Mouse (Mus musculus) kidney, embryonic 15.5 days (tissue): Measurements from ENCODE around the gene Elk3. TPM values are rescaled to one million over a fixed set of nuclear protein-coding genes. Genes with fewer than 3 reads are reported as not detected.

Source experiments
- ATAC-seq: fragments of 200-750 bp; cut with Nextera tagmentation; replicated peaks from 2 replicates; pipeline ENCODE4 v1.8.0; 2017; ENCODE audit warnings: moderate TSS enrichment; ENCODE audit not compliant: low FRiP score
- H3K27ac ChIP-seq: fragments of 300-500 bp; sonication (generic); 2 replicates; pipeline ENCODE4 v1.5.1; 2015; ENCODE audit warnings: mild to moderate bottlenecking, inconsistent platforms
- H3K27me3 ChIP-seq: fragments of 300-500 bp; sonication (generic); 2 replicates; pipeline ENCODE4 v1.6.1; 2015; ENCODE audit warnings: inconsistent platforms
- H3K36me3 ChIP-seq: fragments of 300-500 bp; sonication (generic); 2 replicates; pipeline ENCODE4 v1.6.1; 2015; ENCODE audit warnings: inconsistent platforms
- H3K4me1 ChIP-seq: fragments of 300-500 bp; sonication (generic); 2 replicates; pipeline ENCODE4 v1.6.1; 2015; ENCODE audit warnings: inconsistent platforms
- H3K4me2 ChIP-seq: fragments of 300-500 bp; sonication (generic); 2 replicates; pipeline ENCODE4 v1.6.1; 2015; ENCODE audit warnings: moderate library complexity, mild to moderate bottlenecking, inconsistent platforms
- H3K4me3 ChIP-seq: fragments of 300-500 bp; sonication (generic); replicated peaks from 2 replicates; pipeline ENCODE4 v1.5.1; 2015; ENCODE audit warnings: mild to moderate bottlenecking, inconsistent platforms
- H3K9ac ChIP-seq: fragments of 300-500 bp; sonication (generic); 2 replicates; pipeline ENCODE4 v1.6.1; 2015; ENCODE audit warnings: mild to moderate bottlenecking, inconsistent platforms
- H3K9me3 ChIP-seq: fragments of 300-500 bp; sonication (generic); replicated peaks from 2 replicates; pipeline ENCODE4 v1.6.1; 2016; ENCODE audit warnings: inconsistent platforms
- WGBS: fragments of 180-500 bp; shearing (Covaris S2); methylation state at CpG from one replicate; pipeline ENCODE4 v1.1.7; 2015; ENCODE audit warnings: mixed read lengths; 5-methylcytosine and 5-hydroxymethylcytosine counted together
- polyA plus RNA-seq: library from polyadenylated mRNA; unstranded; fragments of >200 nt; fragmentation: Nextera tagmentation; extraction: Ambion mirVana; gene quantifications from 2 replicates; pipeline ENCODE4 v1.2.1, GENCODE M21; 2015

Gene Elk3
- polyA plus RNA-seq, 1 experiment from 2014 or later, result 41.9 TPM

- no peaks in the 10 kb centered on the region for H3K36me3 ChIP-seq
- WGBS, result 84% methylated on average over 9 of the region's 9 CpGs
- H3K27me3 ChIP-seq, result no peaks in the 10 kb centered on the region
- no peak overlapping the region for H3K4me3 ChIP-seq
- H3K27ac ChIP-seq, result no peak overlapping the region
- H3K9me3 ChIP-seq, result no peaks in the 10 kb centered on the region
- no peak for ATAC-seq
- H3K4me1 ChIP-seq, result peaks cover 14% of the 10 kb centered on the region
- H3K4me2 ChIP-seq, result no peak overlapping the region
- no peak overlapping the region for H3K9ac ChIP-seq
Measured at GRCm38 (mm10) chr10:93346208-93346936, 35.4 kb upstream of the Elk3 start.

GRCm38 (mm10) chr10:93345497-93345896, 34.6 kb upstream of the Elk3 start:
- no peak overlapping the region for H3K27ac ChIP-seq
- no peak for ATAC-seq
- no peak overlapping the region for H3K9ac ChIP-seq
- 0 out of 2 replicates have a peak, but pooled peaks cover under 1% of the 10 kb centered on the region for H3K9me3 ChIP-seq
- no peak overlapping the region for H3K4me2 ChIP-seq
- H3K4me3 ChIP-seq, result no peak overlapping the region
- no peaks in the 10 kb centered on the region for H3K27me3 ChIP-seq
- WGBS, result 79% methylated on average over 2 of the region's 2 CpGs
- H3K36me3 ChIP-seq, result no peaks in the 10 kb centered on the region
- H3K4me1 ChIP-seq, result peaks cover 14% of the 10 kb centered on the region

GRCm38 (mm10) chr10:93343469-93343868, 32.5 kb upstream of the Elk3 start:
- peaks cover 14% of the 10 kb centered on the region for H3K4me1 ChIP-seq
- H3K9ac ChIP-seq, result no peak overlapping the region
- 91% methylated on average over 6 of the region's 6 CpGs for WGBS
- H3K27me3 ChIP-seq, result no peaks in the 10 kb centered on the region
- H3K27ac ChIP-seq, result no peak overlapping the region
- 0 out of 2 replicates have a peak, but pooled peaks cover 4% of the 10 kb centered on the region for H3K9me3 ChIP-seq
- no peaks in the 10 kb centered on the region for H3K36me3 ChIP-seq
- ATAC-seq, result no peak
- no peak overlapping the region for H3K4me3 ChIP-seq
- no peak overlapping the region for H3K4me2 ChIP-seq

- H3K4me3 ChIP-seq, result no peak overlapping the region
- 86% methylated on average over 3 of the region's 3 CpGs for WGBS
- peaks cover 9% of the 10 kb centered on the region for H3K4me1 ChIP-seq
- no peak for ATAC-seq
- no peak overlapping the region for H3K9ac ChIP-seq
- 0 out of 2 replicates have a peak, but pooled peaks cover 4% of the 10 kb centered on the region for H3K9me3 ChIP-seq
- no peak overlapping the region for H3K27ac ChIP-seq
- H3K36me3 ChIP-seq, result no peaks in the 10 kb centered on the region
- no peaks in the 10 kb centered on the region for H3K27me3 ChIP-seq
- no peak overlapping the region for H3K4me2 ChIP-seq
Measured at GRCm38 (mm10) chr10:93342986-93343385, 32.1 kb upstream of the Elk3 start.

- no peaks in the 10 kb centered on the region for H3K4me1 ChIP-seq
- no peak overlapping the region for H3K4me3 ChIP-seq
- 85% methylated on average over 5 of the region's 5 CpGs for WGBS
- no peak overlapping the region for H3K27ac ChIP-seq
- H3K9ac ChIP-seq, result no peak overlapping the region
- H3K27me3 ChIP-seq, result no peaks in the 10 kb centered on the region
- no peaks in the 10 kb centered on the region for H3K36me3 ChIP-seq
- H3K4me2 ChIP-seq, result no peak overlapping the region
- H3K9me3 ChIP-seq, result 0 out of 2 replicates have a peak, but pooled peaks cover 4% of the 10 kb centered on the region
- no peak for ATAC-seq
Measured at GRCm38 (mm10) chr10:93338526-93338925, 27.6 kb upstream of the Elk3 start.

GRCm38 (mm10) chr10:93336462-93336931, 25.6 kb upstream of the Elk3 start:
- H3K9ac ChIP-seq, result no peak overlapping the region
- WGBS, result 49% methylated on average over 6 of the region's 6 CpGs
- 0 out of 2 replicates have a peak, but pooled peaks cover 4% of the 10 kb centered on the region for H3K9me3 ChIP-seq
- no peaks in the 10 kb centered on the region for H3K36me3 ChIP-seq
- no peak overlapping the region for H3K4me3 ChIP-seq
- H3K4me1 ChIP-seq, result peaks cover 6% of the 10 kb centered on the region; the same call in 1 of the 2 replicates
- peak overlapping the region; percentile 72 for H3K27ac ChIP-seq
- no peaks in the 10 kb centered on the region for H3K27me3 ChIP-seq
- no peak overlapping the region for H3K4me2 ChIP-seq
- no peak; the same call in 1 of the 2 replicates for ATAC-seq

- Histone ChIP-seq H3K4me2 (no peak overlapping the region), H3K9ac (no peak overlapping the region), H3K27me3 (no peaks in the 10 kb centered on the region), H3K27ac (peak overlapping the region; percentile 81), H3K9me3 (0 out of 2 replicates have a peak, but pooled peaks cover 4% of the 10 kb centered on the region), H3K36me3 (no peaks in the 10 kb centered on the region), H3K4me1 (peaks cover 6% of the 10 kb centered on the region; the same call in 1 of the 2 replicates), H3K4me3 (no peak overlapping the region)
- ATAC-seq, result peak; percentile 59; the same call in 1 of the 2 replicates
- WGBS, result 63% methylated on average over 16 of the region's 16 CpGs
Measured at GRCm38 (mm10) chr10:93335828-93336461, 25.0 kb upstream of the Elk3 start.

- H3K9me3 ChIP-seq, result no peaks in the 10 kb centered on the region
- ATAC-seq, result no peak
- H3K27ac ChIP-seq, result 0 out of 2 replicates have a peak overlapping the region, but pooled peaks have one; percentile 32
- H3K4me1 ChIP-seq, result peaks cover 6% of the 10 kb centered on the region; the same call in 1 of the 2 replicates
- WGBS, result 60% methylated on average over 2 of the region's 2 CpGs
- no peak overlapping the region for H3K4me3 ChIP-seq
- no peak overlapping the region for H3K9ac ChIP-seq
- H3K27me3 ChIP-seq, result no peaks in the 10 kb centered on the region
- no peaks in the 10 kb centered on the region for H3K36me3 ChIP-seq
- H3K4me2 ChIP-seq, result no peak overlapping the region
Measured at GRCm38 (mm10) chr10:93335001-93335400, 24.1 kb upstream of the Elk3 start.

GRCm38 (mm10) chr10:93333239-93333638, 22.3 kb upstream of the Elk3 start:
- H3K4me3 ChIP-seq, result no peak overlapping the region
- WGBS, result 73% methylated on average over 5 of the region's 5 CpGs
- no peaks in the 10 kb centered on the region for H3K9me3 ChIP-seq
- no peak overlapping the region for H3K4me2 ChIP-seq
- no peak overlapping the region for H3K27ac ChIP-seq
- H3K36me3 ChIP-seq, result no peaks in the 10 kb centered on the region
- H3K9ac ChIP-seq, result no peak overlapping the region
- H3K27me3 ChIP-seq, result no peaks in the 10 kb centered on the region
- H3K4me1 ChIP-seq, result peaks cover 6% of the 10 kb centered on the region; the same call in 1 of the 2 replicates
- ATAC-seq, result no peak

GRCm38 (mm10) chr10:93332261-93332809, 21.4 kb upstream of the Elk3 start:
- Histone ChIP-seq H3K27me3 (no peaks in the 10 kb centered on the region), H3K27ac (no peak overlapping the region), H3K9me3 (no peaks in the 10 kb centered on the region), H3K36me3 (no peaks in the 10 kb centered on the region), H3K4me2 (no peak overlapping the region), H3K4me3 (no peak overlapping the region), H3K9ac (no peak overlapping the region), H3K4me1 (peaks cover 6% of the 10 kb centered on the region; the same call in 1 of the 2 replicates)
- ATAC-seq, result no peak
- 26% methylated on average over 3 of the region's 3 CpGs for WGBS

GRCm38 (mm10) chr10:93331543-93331942, 20.6 kb upstream of the Elk3 start:
- Histone ChIP-seq H3K4me2 (no peak overlapping the region), H3K36me3 (no peaks in the 10 kb centered on the region), H3K4me3 (no peak overlapping the region), H3K27ac (no peak overlapping the region), H3K27me3 (no peaks in the 10 kb centered on the region), H3K9me3 (no peaks in the 10 kb centered on the region), H3K4me1 (peaks cover 12% of the 10 kb centered on the region), H3K9ac (no peak overlapping the region)
- WGBS, result 49% methylated on average over 4 of the region's 4 CpGs
- peak; percentile 53; the same call in 1 of the 2 replicates for ATAC-seq

GRCm38 (mm10) chr10:93328321-93328720, 17.4 kb upstream of the Elk3 start:
- Histone ChIP-seq H3K36me3 (no peaks in the 10 kb centered on the region), H3K4me3 (no peak overlapping the region), H3K27me3 (no peaks in the 10 kb centered on the region), H3K4me1 (peaks cover 26% of the 10 kb centered on the region), H3K9me3 (no peaks in the 10 kb centered on the region), H3K9ac (no peak overlapping the region), H3K4me2 (no peak overlapping the region), H3K27ac (no peak overlapping the region)
- WGBS, result 71% methylated on average over 5 of the region's 5 CpGs
- ATAC-seq, result no peak
